Mouse (Mus musculus): ENCODE measurements around the gene Olfr568. TPM values are rescaled to one million over a fixed set of nuclear protein-coding genes. Genes with fewer than 3 reads are reported as not detected.

Gene Olfr568
- not detected for total RNA-seq (2021)
- long read RNA-seq, result 0 reads

GRCm38 (mm10) chr7:102876822-102877221 lies at the start of gene Olfr568:
TSS of gene Olfr568 (plus strand) at chr7:102877122.
- no peak for DNase-seq (ENCODE audit: low spot score in 2 of 2)

- DNase-seq (ENCODE audit: low spot score in 2 of 2), result no peak
Observed at GRCm38 (mm10) chr7:102855807-102856206, 21.1 kb upstream of the Olfr568 start.

- DNase-seq (ENCODE audit: low spot score in 2 of 2), result no peak
Observed at GRCm38 (mm10) chr7:102858665-102859064, 18.3 kb upstream of the Olfr568 start, which contains the start of gene Olfr566. TSS of gene Olfr566 (minus strand) at chr7:102858765.

- no peak for DNase-seq (ENCODE audit: low spot score in 2 of 2)
Observed at GRCm38 (mm10) chr7:102890782-102891181, 13.9 kb downstream of the Olfr568 start, which contains the start of gene Olfr569. TSS of gene Olfr569 (minus strand) at chr7:102890882.

- no peak for DNase-seq (ENCODE audit: low spot score in 2 of 2)
Observed at GRCm38 (mm10) chr7:102915261-102915660, 38.3 kb downstream of the Olfr568 start.

- no peak for DNase-seq (ENCODE audit: low spot score in 2 of 2)
Observed at GRCm38 (mm10) chr7:102916405-102916804, 39.5 kb downstream of the Olfr568 start.

- no peak for DNase-seq (ENCODE audit: low spot score in 2 of 2)
Observed at GRCm38 (mm10) chr7:102917032-102917875, 40.3 kb downstream of the Olfr568 start, which contains the start of gene Olfr571. TSS of gene Olfr571 (minus strand) at chr7:102917536.

GRCm38 (mm10) chr7:102919632-102920031 lies 42.7 kb downstream of the Olfr568 start:
- DNase-seq (ENCODE audit: low spot score in 2 of 2), result peak in 1 of 2 experiments; percentile 12

- no peak for DNase-seq (ENCODE audit: low spot score in 2 of 2)
Observed at GRCm38 (mm10) chr7:102924109-102924508, 47.2 kb downstream of the Olfr568 start, which contains the start of gene Olfr572. TSS of gene Olfr572 (plus strand) at chr7:102924409.

- DNase-seq (ENCODE audit: low spot score in 2 of 2), result no peak
Observed at GRCm38 (mm10) chr7:102927105-102927504, 50.2 kb downstream of the Olfr568 start.

Other genes starting within 250 kb of the Olfr568 start
- gene Olfr554, start 238.7 kb upstream of the Olfr568 start, total RNA-seq (2021), result not detected
- not detected for gene Olfr555, start 218.3 kb upstream of the Olfr568 start, total RNA-seq (2021)
- not detected for gene Olfr556, start 212.2 kb upstream of the Olfr568 start, total RNA-seq (2021)
- gene Trim68, start 189.8 kb upstream of the Olfr568 start, total RNA-seq (2021), result 1 to 10 TPM; 6.2 to 7.5 TPM
- gene Olfr557, start 181.2 kb upstream of the Olfr568 start, total RNA-seq (2021), result not detected
- under 1 TPM; 0.34 to 0.49 TPM for gene Olfr558, start 174.9 kb upstream of the Olfr568 start, total RNA-seq (2021)
- gene Olfr33, start 158.1 kb upstream of the Olfr568 start, total RNA-seq (2021), result not detected
- not detected for gene Olfr559, start 149.6 kb upstream of the Olfr568 start, total RNA-seq (2021)
- not detected for gene Olfr560, start 117.8 kb upstream of the Olfr568 start, total RNA-seq (2021)
- gene Olfr78, start 117.7 kb upstream of the Olfr568 start, total RNA-seq (2021), result under 1 TPM; 0.23 to 0.76 TPM
- gene Olfr561, start 105.9 kb upstream of the Olfr568 start, total RNA-seq (2021), result not detected
- not detected for gene Olfr564, start 73.6 kb upstream of the Olfr568 start, total RNA-seq (2021)
- gene Olfr566, start 18.4 kb upstream of the Olfr568 start, total RNA-seq (2021), result not detected
- gene Olfr569, start 13.8 kb downstream of the Olfr568 start, total RNA-seq (2021), result not detected
- gene Olfr570, start 17.5 kb downstream of the Olfr568 start, total RNA-seq (2021), result not detected
- not detected for gene Olfr571, start 40.4 kb downstream of the Olfr568 start, total RNA-seq (2021)
- gene Olfr572, start 47.3 kb downstream of the Olfr568 start, total RNA-seq (2021), result not detected
- gene Olfr573-ps1, start 65.5 kb downstream of the Olfr568 start, total RNA-seq (2021), result not detected
- not detected for gene Olfr574, start 71.3 kb downstream of the Olfr568 start, total RNA-seq (2021)
- not detected for gene Olfr575, start 81.7 kb downstream of the Olfr568 start, total RNA-seq (2021)
- gene Olfr576, start 85.5 kb downstream of the Olfr568 start, total RNA-seq (2021), result not detected
- gene Olfr577, start 98.8 kb downstream of the Olfr568 start, total RNA-seq (2021), result not detected
- gene Olfr578, start 112.2 kb downstream of the Olfr568 start, total RNA-seq (2021), result not detected
- gene Olfr582, start 160.9 kb downstream of the Olfr568 start, total RNA-seq (2021), result not detected
- not detected for gene Olfr583, start 174.2 kb downstream of the Olfr568 start, total RNA-seq (2021)
- not detected for gene Olfr584, start 204.8 kb downstream of the Olfr568 start, total RNA-seq (2021)
- not detected for gene Olfr585, start 220.6 kb downstream of the Olfr568 start, total RNA-seq (2021)
- not detected for gene Olfr586, start 248.5 kb downstream of the Olfr568 start, total RNA-seq (2021)

Measured in layer of hippocampus, postnatal 10 days (tissue).